Mouse (Mus musculus): Measurements from ENCODE around the gene Sfrp5.

GRCm38 (mm10) chr19:42201696-42202381 is at the start of gene Sfrp5:
- no peak for TF ChIP-seq GATA1 (IDR thresholded peaks at IDR 0.05; ENCODE audit: borderline replicate concordance, low read length)
- no peak for TF ChIP-seq FLI1 (IDR thresholded peaks at IDR 0.05; ENCODE audit: low read length)

Data from megakaryocyte, embryonic 14.5 days (primary cell).